Mouse (Mus musculus) midbrain, embryonic 14.5 days (tissue): ENCODE results near the gene Doc2g. TPM values are rescaled to one million over a fixed set of nuclear protein-coding genes. Genes with fewer than 3 reads are reported as not detected.

Experiments used
- ATAC-seq: fragments of 200-750 bp; cut with Nextera tagmentation; 2 replicates; pipeline ENCODE4 v1.8.0; 2017; ENCODE audit warnings: moderate number of reproducible peaks, moderate library complexity; ENCODE audit not compliant: low FRiP score, low TSS enrichment
- DNase-seq: peaks from one replicate; pipeline ENCODE4 v3.0.0-alpha.2; 2015
- H3K27ac ChIP-seq: fragments of 300-500 bp; sonication (generic); replicated peaks from 2 replicates; pipeline ENCODE4 v1.5.1; 2014; ENCODE audit warnings: mild to moderate bottlenecking, low read depth, low read length, moderate library complexity
- H3K27me3 ChIP-seq: fragments of 300-500 bp; sonication (generic); 2 replicates; pipeline ENCODE4 v1.6.1; 2014; ENCODE audit warnings: low read length, control low read depth, mixed read lengths; ENCODE audit not compliant: control insufficient read depth, insufficient read depth
- H3K36me3 ChIP-seq: fragments of 300-500 bp; sonication (generic); 2 replicates; pipeline ENCODE4 v1.6.1; 2014; ENCODE audit warnings: low read length, control low read depth; ENCODE audit not compliant: control insufficient read depth, insufficient read depth
- H3K4me1 ChIP-seq: fragments of 300-500 bp; sonication (generic); 2 replicates; pipeline ENCODE4 v1.6.1; 2014; ENCODE audit warnings: mild to moderate bottlenecking, antibody characterized with exemption, low read length, control low read depth; ENCODE audit not compliant: control insufficient read depth, insufficient read depth
- H3K4me2 ChIP-seq: fragments of 300-500 bp; sonication (generic); 2 replicates; pipeline ENCODE4 v1.6.1; 2014; ENCODE audit warnings: mild to moderate bottlenecking, low read length, moderate library complexity
- H3K4me3 ChIP-seq: fragments of 300-500 bp; sonication (generic); replicated peaks from 2 replicates; pipeline ENCODE4 v1.5.1; 2014; ENCODE audit warnings: low read depth, low read length
- H3K9ac ChIP-seq: fragments of 300-500 bp; sonication (generic); replicated peaks from 2 replicates; pipeline ENCODE4 v1.6.1; 2014; ENCODE audit warnings: mild to moderate bottlenecking, low read length, moderate library complexity
- H3K9me3 ChIP-seq: fragments of 300-500 bp; sonication (generic); 2 replicates; pipeline ENCODE4 v1.6.1; 2016; ENCODE audit warnings: low read length, control low read depth, mixed read lengths; ENCODE audit not compliant: control insufficient read depth
- whole genome bisulfite sequencing: fragments of 180-500 bp; shearing (Covaris S2); extraction: QIAGEN DNeasy Blood & Tissue Kit; methylation state at CpG from one replicate; pipeline ENCODE4 v1.1.7; 2014; 5-methylcytosine and 5-hydroxymethylcytosine counted together
- polyA plus RNA-seq: library from polyadenylated mRNA; unstranded; fragments of >200 nt; fragmentation: Nextera tagmentation; extraction: Ambion mirVana; gene quantifications from 2 replicates; pipeline ENCODE4 v1.2.1, GENCODE M21; 2014

Doc2g gene
- polyA plus RNA-seq, 1 experiment from 2014 or later, result 5.7 TPM

DNA sequence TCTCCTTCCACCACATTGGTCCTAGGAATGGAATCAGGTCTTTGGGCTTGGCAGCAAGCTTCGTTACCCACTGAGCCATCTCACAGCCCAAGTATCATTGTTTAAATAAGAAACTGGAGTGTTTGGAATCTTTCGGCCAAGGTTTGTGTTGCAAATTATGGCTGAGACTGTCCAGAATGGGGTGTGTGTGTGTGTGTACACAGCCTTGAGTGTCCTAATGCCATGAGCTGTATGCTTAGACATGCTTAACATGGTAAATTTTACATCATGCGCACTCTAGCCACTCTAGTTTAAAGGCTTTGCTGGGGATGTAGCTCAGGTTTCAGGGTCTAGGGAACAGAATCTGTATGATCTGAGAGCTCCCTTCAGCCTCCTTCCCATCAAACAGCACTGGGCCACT lies 7.6 kb upstream of the Doc2g start:
- Histone ChIP-seq H3K27me3 (no peaks in the 10 kb centered on the region), H3K9me3 (no peaks in the 10 kb centered on the region), H3K9ac (no peak overlapping the region), H3K4me2 (no peak overlapping the region), H3K4me3 (no peak overlapping the region), H3K36me3 (no peaks in the 10 kb centered on the region), H3K27ac (no peak overlapping the region), H3K4me1 (peaks cover 3% of the 10 kb centered on the region; the same call in 1 of the 2 replicates)
- ATAC-seq (no peak), DNase-seq (no peak)
- WGBS, result 90% methylated on average over 3 of the region's 3 CpGs

DNA sequence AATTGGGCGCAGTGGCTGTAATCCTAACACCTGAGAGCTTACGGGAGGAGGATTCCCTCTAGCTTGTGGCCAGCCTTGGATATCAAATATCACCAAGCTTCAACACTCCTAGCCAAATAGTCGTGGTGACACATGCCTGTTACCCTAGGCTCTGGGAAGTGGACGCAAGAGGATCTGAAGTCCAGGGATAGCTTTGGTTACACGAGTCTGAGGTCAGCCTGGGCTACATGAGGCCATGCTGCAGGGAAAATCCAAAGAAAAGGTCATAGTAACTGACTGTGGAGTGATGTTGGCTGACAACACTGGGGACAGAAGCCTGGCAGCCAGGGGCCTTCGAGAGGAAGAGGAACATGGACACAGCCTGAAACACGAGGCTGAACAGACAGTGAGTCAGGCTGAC lies 7.0 kb upstream of the Doc2g start:
- 79% methylated on average over 7 of the region's 7 CpGs for WGBS
- no peaks in the 10 kb centered on the region for H3K36me3 ChIP-seq
- no peak overlapping the region for H3K9ac ChIP-seq

DNA sequence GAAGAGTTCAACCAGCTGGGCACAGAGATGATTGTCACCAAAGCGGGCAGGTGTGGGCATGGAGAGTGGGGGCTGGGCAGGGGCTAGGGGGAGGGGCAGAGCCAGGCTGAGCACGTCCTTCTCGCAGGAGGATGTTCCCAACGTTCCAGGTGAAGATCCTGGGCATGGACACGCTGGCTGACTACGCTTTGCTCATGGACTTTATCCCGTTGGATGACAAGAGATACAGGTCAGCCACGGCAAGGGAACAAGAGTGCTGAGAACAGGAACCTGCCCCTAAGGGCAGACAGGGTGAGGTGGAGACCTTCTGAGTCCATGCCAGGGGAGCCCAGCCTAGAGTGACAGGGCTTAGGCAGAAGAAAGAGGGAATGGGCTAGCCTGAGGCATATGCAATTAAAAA lies 6.4 kb upstream of the Doc2g start:
- no peak for DNase-seq
- peaks cover 14% of the 10 kb centered on the region for H3K4me1 ChIP-seq
- H3K4me2 ChIP-seq, result no peak overlapping the region
- 79% methylated on average over 8 of the region's 8 CpGs for WGBS
- no peak overlapping the region for H3K9ac ChIP-seq
- H3K27ac ChIP-seq, result no peak overlapping the region
- no peak overlapping the region for H3K4me3 ChIP-seq
- ATAC-seq, result no peak
- H3K9me3 ChIP-seq, result no peaks in the 10 kb centered on the region
- H3K27me3 ChIP-seq, result no peaks in the 10 kb centered on the region
- no peaks in the 10 kb centered on the region for H3K36me3 ChIP-seq

More for the DNA sequence above, 7.0 kb upstream of the Doc2g start:
- Histone ChIP-seq H3K4me3 (no peak overlapping the region), H3K4me2 (no peak overlapping the region), H3K4me1 (peaks cover 8% of the 10 kb centered on the region), H3K9me3 (no peaks in the 10 kb centered on the region), H3K27ac (no peak overlapping the region), H3K27me3 (no peaks in the 10 kb centered on the region)
- DNase-seq, result no peak
- ATAC-seq, result no peak

DNA sequence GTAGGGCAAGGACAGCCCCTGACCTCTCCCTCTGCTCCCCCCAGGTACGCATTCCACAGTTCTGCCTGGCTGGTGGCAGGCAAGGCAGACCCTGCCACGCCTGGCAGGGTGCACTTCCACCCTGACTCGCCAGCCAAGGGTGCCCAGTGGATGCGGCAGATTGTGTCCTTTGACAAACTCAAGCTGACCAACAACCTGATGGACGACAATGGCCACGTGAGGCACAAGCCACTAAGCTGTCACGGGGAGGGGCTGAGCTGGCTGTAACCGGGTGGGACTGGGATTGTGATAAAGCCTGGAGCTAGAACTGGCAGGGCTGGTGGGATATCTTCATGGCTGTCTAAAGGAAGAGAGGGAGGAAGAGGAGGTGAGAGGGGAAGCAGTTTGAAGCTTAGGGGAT lies 5.9 kb upstream of the Doc2g start:
- Histone ChIP-seq H3K9me3 (no peaks in the 10 kb centered on the region), H3K4me1 (peaks cover 16% of the 10 kb centered on the region), H3K27me3 (no peaks in the 10 kb centered on the region), H3K9ac (no peak overlapping the region), H3K4me3 (no peak overlapping the region), H3K27ac (no peak overlapping the region), H3K4me2 (no peak overlapping the region), H3K36me3 (no peaks in the 10 kb centered on the region)
- DNase-seq (no peak), ATAC-seq (no peak)
- 68% methylated on average over 8 of the region's 8 CpGs for WGBS

DNA sequence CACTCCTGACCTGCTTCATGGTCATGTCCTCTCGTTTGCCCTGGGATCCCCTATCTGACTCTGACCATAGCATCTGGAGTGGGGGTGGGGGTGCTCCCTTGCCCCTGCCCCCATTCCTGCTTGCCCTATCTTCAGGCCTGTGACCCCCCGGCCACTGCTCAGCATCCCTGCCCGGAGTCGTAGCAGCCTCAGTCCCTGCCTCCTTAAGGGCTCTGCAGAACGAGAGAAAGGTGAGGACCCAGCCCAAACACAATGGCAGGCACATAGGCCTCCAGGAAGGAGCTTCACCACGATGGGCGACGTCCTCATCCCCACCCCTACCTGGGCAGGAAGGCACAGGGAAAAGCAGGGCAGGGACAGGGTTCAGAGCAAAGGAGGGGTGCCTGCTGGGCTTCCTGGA lies 4.8 kb upstream of the Doc2g start:
- ATAC-seq, result no peak
- no peak for DNase-seq
- no peak overlapping the region for H3K4me3 ChIP-seq
- 82% methylated on average over 8 of the region's 8 CpGs for WGBS
- no peak overlapping the region for H3K4me2 ChIP-seq
- H3K9me3 ChIP-seq, result no peaks in the 10 kb centered on the region
- H3K36me3 ChIP-seq, result no peaks in the 10 kb centered on the region
- H3K27me3 ChIP-seq, result no peaks in the 10 kb centered on the region
- no peak overlapping the region for H3K27ac ChIP-seq
- peaks cover 16% of the 10 kb centered on the region for H3K4me1 ChIP-seq
- no peak overlapping the region for H3K9ac ChIP-seq

DNA sequence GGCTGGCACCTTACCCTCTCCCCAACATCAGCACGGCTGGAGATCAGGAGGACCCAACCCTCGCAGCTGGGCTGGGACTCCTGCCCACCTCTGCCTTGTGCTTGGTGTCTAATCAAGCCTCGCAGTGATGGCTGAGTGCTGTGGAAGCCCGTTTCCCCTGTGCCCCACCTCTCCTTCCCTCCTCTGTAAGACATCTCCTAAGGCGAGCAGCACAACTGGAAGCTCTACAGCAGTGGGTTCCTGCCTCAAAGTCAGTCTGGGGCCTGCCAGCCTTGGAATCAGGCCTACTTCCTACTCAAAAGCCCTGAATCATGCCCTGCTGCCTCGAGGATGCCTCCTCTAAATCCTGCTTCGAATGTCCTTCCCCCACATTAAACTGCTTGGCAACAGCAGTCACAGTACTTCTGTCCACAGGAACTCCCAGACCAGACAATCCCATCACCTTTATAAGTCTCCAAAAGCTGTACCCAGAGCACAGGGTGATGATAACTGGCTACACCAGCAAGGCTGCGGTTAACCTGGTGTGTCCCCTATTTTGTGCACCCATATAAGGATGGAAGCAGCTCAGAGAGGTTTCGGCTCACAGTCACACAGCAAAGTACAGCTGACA lies 3.9 kb upstream of the Doc2g start:
- Histone ChIP-seq H3K9ac (no peak overlapping the region), H3K36me3 (no peaks in the 10 kb centered on the region), H3K4me3 (0 out of 2 replicates have a peak overlapping the region, but pooled peaks have one; percentile 54), H3K4me2 (peak overlapping the region; percentile 89), H3K9me3 (no peaks in the 10 kb centered on the region), H3K4me1 (peaks cover 16% of the 10 kb centered on the region), H3K27me3 (no peaks in the 10 kb centered on the region), H3K27ac (no peak overlapping the region)
- WGBS, result 86% methylated on average over 9 of the region's 9 CpGs
- DNase-seq (no peak), ATAC-seq (no peak)

DNA sequence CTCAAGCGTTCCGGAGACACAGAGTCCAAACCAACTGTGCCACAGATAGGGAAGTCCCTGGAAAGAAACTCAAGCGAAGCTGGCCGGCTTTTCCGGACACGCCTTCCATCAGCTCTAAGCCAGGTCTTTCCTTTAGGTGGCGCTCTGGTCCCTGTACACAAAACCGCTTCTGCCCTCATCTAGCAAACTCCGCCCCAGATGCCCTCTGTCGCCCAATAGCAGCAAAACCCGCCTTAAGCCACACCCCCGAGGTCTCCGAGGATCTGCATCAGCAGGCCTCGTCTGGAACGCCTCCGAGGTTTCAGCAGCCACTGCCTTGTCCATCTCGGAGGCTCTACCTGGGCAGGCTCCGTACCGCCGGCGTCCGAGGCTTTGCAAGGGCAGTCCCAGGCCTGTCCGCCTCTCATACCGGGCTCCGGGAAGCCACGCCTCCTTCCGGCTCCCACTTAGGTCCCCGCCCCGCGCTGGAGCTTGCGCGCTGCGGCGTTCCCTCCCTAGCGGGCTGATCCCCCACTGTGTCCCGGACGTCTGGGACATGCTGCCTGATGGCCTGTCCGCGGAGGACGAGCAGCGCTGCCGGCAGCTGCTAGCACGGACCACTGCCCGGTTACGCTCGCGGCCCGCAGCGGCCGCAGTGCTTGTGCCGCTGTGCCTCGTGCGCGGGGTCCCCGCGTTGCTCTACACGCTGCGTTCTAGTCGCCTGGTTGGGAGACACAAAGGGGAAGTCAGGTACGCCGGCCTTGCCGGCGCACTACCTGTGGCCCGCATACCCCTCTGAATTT lies 2.8 kb upstream of the Doc2g start, which contains the start of the genes Nudt8 and Gm49405:
Nudt8 (plus strand) TSS at position 462 of the 782 bp plus-strand sequence.
Gm49405 (plus strand) TSS at position 508 of the 782 bp plus-strand sequence.
- H3K9ac ChIP-seq, result peak within 1 kb of the TSS; percentile 68
- no peaks in the 10 kb centered on the region for H3K9me3 ChIP-seq
- peak within 1 kb of the TSS; percentile 54 for H3K4me3 ChIP-seq
- peak within 1 kb of the TSS; percentile 95 for H3K27ac ChIP-seq
- H3K36me3 ChIP-seq, result peaks cover 4% of the 10 kb centered on the region
- peak within 1 kb of the TSS; percentile 89 for H3K4me2 ChIP-seq
- H3K4me1 ChIP-seq, result peaks cover 16% of the 10 kb centered on the region
- peak; percentile 90 for ATAC-seq
- no peaks in the 10 kb centered on the region for H3K27me3 ChIP-seq
- peak; percentile 97 for DNase-seq
- under 1% methylated on average over 64 of the region's 64 CpGs for WGBS

DNA sequence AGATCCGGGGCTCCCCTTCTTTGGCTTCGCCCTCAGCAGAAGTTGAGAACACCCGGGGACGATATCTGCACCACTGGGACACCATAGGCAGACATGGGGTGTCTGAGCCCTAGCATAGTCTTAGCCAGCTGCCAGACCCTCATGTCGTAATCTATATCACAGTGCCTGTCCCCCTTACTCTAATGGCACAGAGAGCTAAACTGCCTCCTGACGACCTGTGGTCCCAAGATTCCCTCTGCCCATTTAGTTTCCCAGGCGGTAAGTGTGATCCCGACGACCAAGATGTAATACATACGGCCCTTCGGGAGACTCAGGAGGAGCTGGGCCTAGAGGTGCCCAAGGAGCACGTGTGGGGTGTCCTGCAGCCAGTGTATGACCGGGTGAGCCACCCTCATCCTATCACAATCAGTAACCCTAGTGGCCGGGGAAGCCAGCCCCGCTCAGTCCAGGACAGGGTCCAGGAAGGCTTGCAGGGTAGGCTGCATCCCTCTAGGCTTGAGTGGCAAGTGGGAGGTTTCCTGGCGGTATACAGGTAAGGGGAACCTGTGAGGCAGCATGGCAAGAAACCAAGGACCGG lies 2.1 kb upstream of the Doc2g start:
- 18% methylated on average over 17 of the region's 17 CpGs for WGBS
- no peaks in the 10 kb centered on the region for H3K9me3 ChIP-seq
- DNase-seq (no peak), ATAC-seq (no peak; the same call in 1 of the 2 replicates)
- peak overlapping the region; percentile 54 for H3K4me3 ChIP-seq
- peaks cover 10% of the 10 kb centered on the region for H3K36me3 ChIP-seq
- peak overlapping the region; percentile 95 for H3K27ac ChIP-seq
- peak overlapping the region; percentile 68 for H3K9ac ChIP-seq
- H3K27me3 ChIP-seq, result no peaks in the 10 kb centered on the region
- H3K4me2 ChIP-seq, result peak overlapping the region; percentile 89
- H3K4me1 ChIP-seq, result peaks cover 16% of the 10 kb centered on the region
